Mouse (Mus musculus) embryonic fibroblast, embryonic 13.5 days (primary cell): ENCODE results near the gene Vegfa.

Experiments
- CTCF ChIP-seq: IDR thresholded peaks from 2 replicates; pipeline ENCODE4 v1.5.1; 2011; ENCODE audit warnings: mild to moderate bottlenecking, control low read depth, low read length, moderate library complexity, borderline replicate concordance; ENCODE audit not compliant: insufficient read depth
- POLR2A ChIP-seq: IDR thresholded peaks from 2 replicates; pipeline ENCODE4 v1.6.1; 2011; ENCODE audit warnings: low read depth, mild to moderate bottlenecking, control low read depth, low read length, moderate library complexity

- no peak for TF ChIP-seq CTCF
- no peak for TF ChIP-seq POLR2A
Measured at GRCm38 (mm10) chr17:46018736-46019004, 13.5 kb downstream of the Vegfa start.
